Mouse (Mus musculus) liver, postnatal 0 days (tissue): ENCODE measurements around the gene Tbc1d8.
A peak's percentile ranks its signal among the peaks of the same experiment; 100 is the strongest.

ENCODE experiments used
- CTCF ChIP-seq: sonication (generic); IDR thresholded peaks from 2 replicates; pipeline ENCODE4 v1.5.1; 2016; ENCODE audit warnings: antibody characterized with exemption, low read depth
- EP300 ChIP-seq: IDR thresholded peaks from 2 replicates; pipeline ENCODE4 v1.6.1; 2016; ENCODE audit warnings: antibody characterized with exemption, low read depth, mild to moderate bottlenecking

DNA sequence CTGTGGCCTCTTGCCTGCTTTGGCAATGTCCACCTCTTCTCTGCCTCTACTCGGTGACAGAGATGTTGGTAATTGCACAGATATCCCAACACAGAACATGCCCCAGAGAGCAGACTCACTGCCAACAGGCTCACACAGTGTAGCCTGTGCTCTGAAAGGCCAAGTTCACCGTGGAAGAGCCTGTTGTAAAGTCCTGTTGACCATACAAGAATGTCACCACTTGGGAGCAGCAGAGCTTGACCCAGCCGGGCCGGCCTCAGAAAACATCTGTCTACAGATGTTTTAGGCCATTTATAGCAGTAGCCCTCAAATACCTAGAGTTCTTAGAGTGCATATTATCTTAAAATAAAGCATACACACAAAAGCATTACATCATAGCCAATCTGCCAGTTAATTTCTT is 71.4 kb downstream of the Tbc1d8 start:
- TF ChIP-seq EP300: no peak
- peak; percentile 46 for TF ChIP-seq CTCF
